Mouse (Mus musculus) intestine, embryonic 14.5 days (tissue): ENCODE results near the gene Dnm2. TPM values are rescaled to one million over a fixed set of nuclear protein-coding genes. Genes with fewer than 3 reads are reported as not detected.

Experiments
- ATAC-seq: fragments of 200-750 bp; cut with Nextera tagmentation; replicated peaks from 2 replicates; pipeline ENCODE4 v1.8.0; 2017; ENCODE audit warnings: low read depth, moderate number of reproducible peaks, moderate TSS enrichment, moderate library complexity; ENCODE audit not compliant: low FRiP score, low TSS enrichment
- DNase-seq: peaks from one replicate; pipeline ENCODE4 v3.0.0-alpha.2; 2018; ENCODE audit warnings: low spot score
- H3K27ac ChIP-seq: fragments of 300-500 bp; sonication (generic); 2 replicates; pipeline ENCODE4 v1.5.1; 2014; ENCODE audit warnings: low read depth, mild to moderate bottlenecking, control low read depth
- H3K27me3 ChIP-seq: fragments of 300-500 bp; sonication (generic); replicated peaks from 2 replicates; pipeline ENCODE4 v1.6.1; 2014; ENCODE audit warnings: low read length, control low read depth; ENCODE audit not compliant: control insufficient read depth, insufficient read depth
- H3K36me3 ChIP-seq: fragments of 300-500 bp; sonication (generic); 2 replicates; pipeline ENCODE4 v1.6.1; 2014; ENCODE audit warnings: low read length, control low read depth; ENCODE audit not compliant: control insufficient read depth, insufficient read depth
- H3K4me1 ChIP-seq: fragments of 300-500 bp; sonication (generic); replicated peaks from 2 replicates; pipeline ENCODE4 v1.6.1; 2014; ENCODE audit warnings: low read length, control low read depth, mixed read lengths; ENCODE audit not compliant: control insufficient read depth, insufficient read depth
- H3K4me2 ChIP-seq: fragments of 300-500 bp; sonication (generic); 2 replicates; pipeline ENCODE4 v1.6.1; 2014; ENCODE audit warnings: low read length
- H3K4me3 ChIP-seq: fragments of 300-500 bp; sonication (generic); 2 replicates; pipeline ENCODE4 v1.5.1; 2014; ENCODE audit warnings: low read depth, low read length, control low read depth, mixed read lengths
- H3K9ac ChIP-seq: fragments of 300-500 bp; sonication (generic); 2 replicates; pipeline ENCODE4 v1.6.1; 2014; ENCODE audit warnings: mild to moderate bottlenecking, low read length
- H3K9me3 ChIP-seq: fragments of 300-500 bp; sonication (generic); 2 replicates; pipeline ENCODE4 v1.6.1; 2016; ENCODE audit warnings: low read length, control low read depth; ENCODE audit not compliant: control insufficient read depth
- WGBS: fragments of 180-500 bp; shearing (Covaris S2); extraction: QIAGEN DNeasy Blood & Tissue Kit; methylation state at CpG from one replicate; pipeline ENCODE4 v1.1.7; 2014; 5-methylcytosine and 5-hydroxymethylcytosine counted together
- polyA plus RNA-seq: library from polyadenylated mRNA; unstranded; fragments of >200 nt; fragmentation: Nextera tagmentation; extraction: Ambion mirVana; gene quantifications from 2 replicates; pipeline ENCODE4 v1.2.1, GENCODE M21; 2014

The Dnm2 gene
- polyA plus RNA-seq, 1 experiment from 2014 or later: 67.3 TPM

GRCm38 (mm10) chr9:21419646-21420045 is 5.1 kb upstream of the Dnm2 start:
- H3K9me3 ChIP-seq: no peaks in the 10 kb centered on the region
- no peaks in the 10 kb centered on the region for H3K27me3 ChIP-seq
- WGBS: 82% methylated on average over 2 of the region's 2 CpGs
- H3K9ac ChIP-seq: no peak overlapping the region
- H3K4me2 ChIP-seq: no peak overlapping the region
- H3K27ac ChIP-seq: no peak overlapping the region
- no peak for DNase-seq
- H3K4me3 ChIP-seq: no peak overlapping the region
- 0 out of 2 replicates have a peak, but pooled peaks cover 4% of the 10 kb centered on the region for H3K4me1 ChIP-seq
- peaks cover 56% of the 10 kb centered on the region for H3K36me3 ChIP-seq
- no peak for ATAC-seq

- WGBS: 8% methylated on average over 6 of the region's 6 CpGs
- Histone ChIP-seq H3K36me3 (peaks cover 11% of the 10 kb centered on the region), H3K9ac (peak overlapping the region; percentile 76)
These were observed 843 bp downstream of the Dnm2 start for GRCm38 (mm10) chr9:21425556-21425945.

GRCm38 (mm10) chr9:21426013-21426412 is 1.3 kb downstream of the Dnm2 start:
- peak overlapping the region; percentile 76 for H3K9ac ChIP-seq
- DNase-seq: no peak
- H3K36me3 ChIP-seq: peaks cover 7% of the 10 kb centered on the region
- 5% methylated on average over 1 of the region's 1 CpGs for WGBS
- no peaks in the 10 kb centered on the region for H3K27me3 ChIP-seq
- H3K4me2 ChIP-seq: peak overlapping the region; percentile 93
- H3K4me1 ChIP-seq: peaks cover 19% of the 10 kb centered on the region
- no peak for ATAC-seq
- peak overlapping the region; percentile 77 for H3K4me3 ChIP-seq
- H3K27ac ChIP-seq: no peak overlapping the region
- no peaks in the 10 kb centered on the region for H3K9me3 ChIP-seq

More at GRCm38 (mm10) chr9:21425556-21425945, 843 bp downstream of the Dnm2 start:
- Histone ChIP-seq H3K4me2 (peak overlapping the region; percentile 93), H3K4me3 (peak overlapping the region; percentile 77), H3K27me3 (no peaks in the 10 kb centered on the region), H3K27ac (0 out of 2 replicates have a peak overlapping the region, but pooled peaks have one; percentile 72), H3K9me3 (no peaks in the 10 kb centered on the region), H3K4me1 (peaks cover 19% of the 10 kb centered on the region)
- no peak for DNase-seq
- no peak for ATAC-seq

- Histone ChIP-seq H3K9ac (no peak overlapping the region), H3K9me3 (no peaks in the 10 kb centered on the region), H3K27ac (no peak overlapping the region), H3K27me3 (no peaks in the 10 kb centered on the region), H3K4me3 (no peak overlapping the region), H3K36me3 (peaks cover 2% of the 10 kb centered on the region), H3K4me1 (peaks cover 19% of the 10 kb centered on the region), H3K4me2 (peak overlapping the region; percentile 93; the same call in 1 of the 2 replicates)
- 70% methylated on average over 2 of the region's 2 CpGs for WGBS
- ATAC-seq (no peak), DNase-seq (no peak)
These were observed 1.8 kb downstream of the Dnm2 start for GRCm38 (mm10) chr9:21426525-21426924.

GRCm38 (mm10) chr9:21427773-21428172 is 3.1 kb downstream of the Dnm2 start:
- ATAC-seq: no peak
- 86% methylated on average over 2 of the region's 2 CpGs for WGBS

GRCm38 (mm10) chr9:21428178-21428577 is 3.5 kb downstream of the Dnm2 start:
- Histone ChIP-seq H3K27me3 (no peaks in the 10 kb centered on the region), H3K9me3 (no peaks in the 10 kb centered on the region), H3K27ac (no peak overlapping the region), H3K9ac (no peak overlapping the region), H3K36me3 (no peaks in the 10 kb centered on the region), H3K4me1 (peaks cover 19% of the 10 kb centered on the region), H3K4me2 (no peak overlapping the region), H3K4me3 (no peak overlapping the region)
- DNase-seq: no peak
- ATAC-seq: no peak
- WGBS: 85% methylated on average over 6 of the region's 6 CpGs

More at GRCm38 (mm10) chr9:21427773-21428172, 3.1 kb downstream of the Dnm2 start:
- Histone ChIP-seq H3K4me1 (peaks cover 19% of the 10 kb centered on the region), H3K4me3 (no peak overlapping the region), H3K27me3 (no peaks in the 10 kb centered on the region), H3K9me3 (no peaks in the 10 kb centered on the region), H3K9ac (no peak overlapping the region), H3K4me2 (no peak overlapping the region), H3K27ac (no peak overlapping the region), H3K36me3 (no peaks in the 10 kb centered on the region)
- no peak for DNase-seq

GRCm38 (mm10) chr9:21430724-21431123 is 6.0 kb downstream of the Dnm2 start:
- ATAC-seq: no peak
- 83% methylated on average over 7 of the region's 7 CpGs for WGBS
- Histone ChIP-seq H3K36me3 (no peaks in the 10 kb centered on the region), H3K27me3 (no peaks in the 10 kb centered on the region), H3K4me2 (no peak overlapping the region), H3K4me3 (no peak overlapping the region), H3K27ac (no peak overlapping the region), H3K9ac (no peak overlapping the region), H3K9me3 (no peaks in the 10 kb centered on the region), H3K4me1 (peaks cover 12% of the 10 kb centered on the region)
- DNase-seq: no peak

DNA sequence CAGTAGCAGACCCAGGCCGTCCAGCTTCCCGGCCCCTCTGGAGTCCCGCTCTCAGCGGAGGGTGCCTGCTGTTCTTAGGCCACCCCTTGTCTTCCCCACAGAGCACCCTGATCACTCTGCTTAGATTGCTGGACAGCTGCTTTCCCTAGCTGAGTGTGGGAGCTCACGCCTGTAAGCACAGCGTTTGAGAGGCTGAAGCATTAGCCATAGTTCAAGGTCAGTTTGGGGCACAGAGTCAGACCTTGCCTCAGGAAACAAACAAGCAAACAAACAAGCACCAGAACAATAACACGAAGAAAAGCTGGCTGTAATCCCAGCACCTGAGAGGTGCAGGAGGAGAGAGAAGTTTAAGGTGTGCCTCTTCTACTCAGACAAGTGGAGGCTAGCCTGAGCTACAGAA is 7.4 kb downstream of the Dnm2 start:
- Histone ChIP-seq H3K4me2 (no peak overlapping the region), H3K9me3 (no peaks in the 10 kb centered on the region), H3K4me3 (no peak overlapping the region), H3K27me3 (no peaks in the 10 kb centered on the region), H3K4me1 (no peaks in the 10 kb centered on the region; the same call in 1 of the 2 replicates), H3K36me3 (no peaks in the 10 kb centered on the region), H3K9ac (no peak overlapping the region), H3K27ac (no peak overlapping the region)
- 80% methylated on average over 7 of the region's 7 CpGs for WGBS
- ATAC-seq (no peak), DNase-seq (no peak)

DNA sequence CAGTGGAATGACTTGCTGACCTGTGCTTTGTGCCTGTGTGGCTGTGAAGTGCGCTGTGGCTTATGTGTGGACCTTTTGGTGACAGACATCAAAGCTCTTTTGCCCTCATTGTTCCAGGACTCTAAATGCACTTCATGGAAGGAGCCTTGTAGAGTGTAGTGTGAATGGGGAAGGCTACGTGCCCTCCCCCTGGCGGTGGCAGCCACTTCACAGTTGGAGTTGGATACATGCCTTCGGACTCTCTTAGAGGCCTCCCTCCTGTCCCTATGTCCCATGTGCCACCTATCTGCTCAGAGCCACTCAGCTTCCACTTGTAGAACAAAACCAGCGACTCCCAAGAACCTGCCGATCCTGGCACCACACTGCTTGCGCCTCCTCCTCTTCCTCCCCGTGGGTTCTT is 9.1 kb downstream of the Dnm2 start:
- 88% methylated on average over 8 of the region's 8 CpGs for WGBS
- no peaks in the 10 kb centered on the region for H3K36me3 ChIP-seq

More for the DNA sequence above, 9.1 kb downstream of the Dnm2 start:
- no peaks in the 10 kb centered on the region for H3K27me3 ChIP-seq
- H3K4me2 ChIP-seq: no peak overlapping the region
- no peak for ATAC-seq
- no peak for DNase-seq
- no peak overlapping the region for H3K27ac ChIP-seq
- H3K9me3 ChIP-seq: no peaks in the 10 kb centered on the region
- H3K4me3 ChIP-seq: no peak overlapping the region
- H3K4me1 ChIP-seq: no peaks in the 10 kb centered on the region; the same call in 1 of the 2 replicates
- no peak overlapping the region for H3K9ac ChIP-seq
